Mouse (Mus musculus): ENCODE measurements around the gene Vipr2. TPM values are rescaled to one million over a fixed set of nuclear protein-coding genes. Genes with fewer than 3 reads are reported as not detected.
A peak's percentile ranks its signal among the peaks of the same experiment; 100 is the strongest.

The Vipr2 gene
- 0.63 and 0.85 TPM in 2 replicates for polyA plus RNA-seq (2016; fragmentation: Nextera tagmentation; extraction: Ambion mirVana)

- 5% methylated on average over 33 of the region's 33 CpGs for WGBS
- Histone ChIP-seq H3K27ac (no peak within 1 kb of the TSS), H3K4me1 (no peaks in the 10 kb centered on the region), H3K27me3 (replicated peaks) (peaks cover 15% of the 10 kb centered on the region), H3K4me3 (peak within 1 kb of the TSS; percentile 52), H3K9ac (peak within 1 kb of the TSS; percentile 62), H3K9me3 (no peaks in the 10 kb centered on the region), H3K36me3 (no peaks in the 10 kb centered on the region), H3K4me2 (replicated peaks) (peak within 1 kb of the TSS; percentile 94)
- ATAC-seq (ENCODE audit: low FRiP score, low read depth) = peak; percentile 93
Observed at GRCm38 (mm10) chr12:116077074-116077854, at the start of gene Vipr2. TSS of gene Vipr2 (plus strand) at chr12:116077726.

- Histone ChIP-seq H3K4me1 (no peaks in the 10 kb centered on the region), H3K4me2 (replicated peaks) (no peak overlapping the region), H3K27ac (no peak overlapping the region), H3K27me3 (replicated peaks) (no peaks in the 10 kb centered on the region), H3K9ac (no peak overlapping the region), H3K4me3 (no peak overlapping the region), H3K9me3 (no peaks in the 10 kb centered on the region), H3K36me3 (no peaks in the 10 kb centered on the region)
- ATAC-seq (ENCODE audit: low FRiP score, low read depth) = no peak
- WGBS = 56% methylated on average over 2 of the region's 2 CpGs
Observed at GRCm38 (mm10) chr12:116028095-116028494, 49.4 kb upstream of the Vipr2 start.

GRCm38 (mm10) chr12:116035346-116035745 lies 42.2 kb upstream of the Vipr2 start:
- no peak overlapping the region for H3K4me3 ChIP-seq
- 79% methylated on average over 5 of the region's 5 CpGs for WGBS
- H3K36me3 ChIP-seq = no peaks in the 10 kb centered on the region
- no peak overlapping the region for H3K4me2 ChIP-seq (replicated peaks)
- H3K27ac ChIP-seq = no peak overlapping the region
- no peaks in the 10 kb centered on the region for H3K4me1 ChIP-seq
- no peaks in the 10 kb centered on the region for H3K9me3 ChIP-seq
- H3K9ac ChIP-seq = no peak overlapping the region
- H3K27me3 ChIP-seq (replicated peaks) = no peaks in the 10 kb centered on the region
- ATAC-seq (ENCODE audit: low FRiP score, low read depth) = no peak

GRCm38 (mm10) chr12:116044785-116045184 lies 32.7 kb upstream of the Vipr2 start:
- ATAC-seq (ENCODE audit: low FRiP score, low read depth) = no peak
- H3K4me1 ChIP-seq = peaks cover 13% of the 10 kb centered on the region
- no peak overlapping the region for H3K4me2 ChIP-seq (replicated peaks)
- no peak overlapping the region for H3K27ac ChIP-seq
- 92% methylated on average over 5 of the region's 5 CpGs for WGBS
- no peak overlapping the region for H3K9ac ChIP-seq
- no peak overlapping the region for H3K4me3 ChIP-seq
- H3K27me3 ChIP-seq (replicated peaks) = no peaks in the 10 kb centered on the region
- no peaks in the 10 kb centered on the region for H3K9me3 ChIP-seq
- H3K36me3 ChIP-seq = peaks cover 5% of the 10 kb centered on the region; the same call in 1 of the 2 replicates

- H3K27me3 ChIP-seq (replicated peaks) = no peaks in the 10 kb centered on the region
- peak within 1 kb of the TSS; percentile 93 for H3K9ac ChIP-seq
- ATAC-seq (ENCODE audit: low FRiP score, low read depth) = peak; percentile 100
- 1% methylated on average over 55 of the region's 55 CpGs for WGBS
- H3K36me3 ChIP-seq = peaks cover 31% of the 10 kb centered on the region; the same call in 1 of the 2 replicates
- H3K9me3 ChIP-seq = no peaks in the 10 kb centered on the region; the same call in 1 of the 2 replicates
- peak within 1 kb of the TSS; percentile 76 for H3K4me2 ChIP-seq (replicated peaks)
- peaks cover 13% of the 10 kb centered on the region for H3K4me1 ChIP-seq
- H3K27ac ChIP-seq = peak within 1 kb of the TSS; percentile 86
- peak within 1 kb of the TSS; percentile 79 for H3K4me3 ChIP-seq
Observed at GRCm38 (mm10) chr12:116047440-116048377, 29.8 kb upstream of the Vipr2 start, which contains the start of gene Zfp386. TSS of gene Zfp386 (plus strand) at chr12:116047724.

- Histone ChIP-seq H3K9ac (peak overlapping the region; percentile 93), H3K9me3 (no peaks in the 10 kb centered on the region; the same call in 1 of the 2 replicates), H3K4me3 (peak overlapping the region; percentile 79), H3K27me3 (replicated peaks) (no peaks in the 10 kb centered on the region), H3K27ac (no peak overlapping the region), H3K36me3 (peaks cover 36% of the 10 kb centered on the region; the same call in 1 of the 2 replicates), H3K4me1 (peaks cover 13% of the 10 kb centered on the region), H3K4me2 (replicated peaks) (peak overlapping the region; percentile 76)
- ATAC-seq (ENCODE audit: low FRiP score, low read depth) = no peak
- 70% methylated on average over 7 of the region's 7 CpGs for WGBS
Observed at GRCm38 (mm10) chr12:116048766-116049165, 28.8 kb upstream of the Vipr2 start.

GRCm38 (mm10) chr12:116049236-116049635 lies 28.3 kb upstream of the Vipr2 start:
- H3K4me3 ChIP-seq = no peak overlapping the region

GRCm38 (mm10) chr12:116049701-116050100 lies 27.8 kb upstream of the Vipr2 start:
- no peak for ATAC-seq (ENCODE audit: low FRiP score, low read depth)
- H3K4me2 ChIP-seq (replicated peaks) = peak overlapping the region; percentile 76
- H3K4me3 ChIP-seq = no peak overlapping the region
- 93% methylated on average over 6 of the region's 6 CpGs for WGBS
- no peak overlapping the region for H3K27ac ChIP-seq
- peaks cover 6% of the 10 kb centered on the region for H3K9me3 ChIP-seq
- H3K27me3 ChIP-seq (replicated peaks) = no peaks in the 10 kb centered on the region
- H3K9ac ChIP-seq = no peak overlapping the region
- H3K4me1 ChIP-seq = peaks cover 13% of the 10 kb centered on the region
- peaks cover 42% of the 10 kb centered on the region for H3K36me3 ChIP-seq

More at GRCm38 (mm10) chr12:116049236-116049635, 28.3 kb upstream of the Vipr2 start:
- Histone ChIP-seq H3K9ac (peak overlapping the region; percentile 93; the same call in 1 of the 2 replicates), H3K27ac (no peak overlapping the region), H3K36me3 (peaks cover 37% of the 10 kb centered on the region), H3K4me1 (peaks cover 13% of the 10 kb centered on the region), H3K4me2 (replicated peaks) (peak overlapping the region; percentile 76), H3K9me3 (peaks cover 1% of the 10 kb centered on the region; the same call in 1 of the 2 replicates), H3K27me3 (replicated peaks) (no peaks in the 10 kb centered on the region)
- 90% methylated on average over 3 of the region's 3 CpGs for WGBS
- ATAC-seq (ENCODE audit: low FRiP score, low read depth) = no peak

GRCm38 (mm10) chr12:116054342-116054741 lies 23.2 kb upstream of the Vipr2 start:
- Histone ChIP-seq H3K27ac (no peak overlapping the region), H3K36me3 (peaks cover 82% of the 10 kb centered on the region), H3K4me3 (no peak overlapping the region), H3K9ac (no peak overlapping the region), H3K4me2 (replicated peaks) (no peak overlapping the region), H3K4me1 (peaks cover 2% of the 10 kb centered on the region; the same call in 1 of the 2 replicates), H3K9me3 (peaks cover 15% of the 10 kb centered on the region), H3K27me3 (replicated peaks) (no peaks in the 10 kb centered on the region)
- ATAC-seq (ENCODE audit: low FRiP score, low read depth) = no peak
- 96% methylated on average over 8 of the region's 8 CpGs for WGBS

GRCm38 (mm10) chr12:116056112-116056511 lies 21.4 kb upstream of the Vipr2 start:
- 96% methylated on average over 3 of the region's 3 CpGs for WGBS
- H3K9me3 ChIP-seq = peaks cover 29% of the 10 kb centered on the region

GRCm38 (mm10) chr12:116061561-116062193 lies 15.8 kb upstream of the Vipr2 start:
- H3K9me3 ChIP-seq = peaks cover 36% of the 10 kb centered on the region

More at GRCm38 (mm10) chr12:116056112-116056511, 21.4 kb upstream of the Vipr2 start:
- ATAC-seq (ENCODE audit: low FRiP score, low read depth) = no peak
- Histone ChIP-seq H3K9ac (no peak overlapping the region), H3K4me3 (no peak overlapping the region), H3K4me1 (no peaks in the 10 kb centered on the region), H3K27ac (no peak overlapping the region), H3K36me3 (peaks cover 79% of the 10 kb centered on the region), H3K27me3 (replicated peaks) (no peaks in the 10 kb centered on the region), H3K4me2 (replicated peaks) (no peak overlapping the region)

More at GRCm38 (mm10) chr12:116061561-116062193, 15.8 kb upstream of the Vipr2 start:
- WGBS = 94% methylated on average over 5 of the region's 5 CpGs
- no peak overlapping the region for H3K4me3 ChIP-seq
- H3K27me3 ChIP-seq (replicated peaks) = no peaks in the 10 kb centered on the region
- H3K4me1 ChIP-seq = no peaks in the 10 kb centered on the region
- peaks cover 48% of the 10 kb centered on the region for H3K36me3 ChIP-seq
- H3K27ac ChIP-seq = no peak overlapping the region
- H3K4me2 ChIP-seq (replicated peaks) = no peak overlapping the region
- H3K9ac ChIP-seq = no peak overlapping the region
- peak; percentile 60 for ATAC-seq (ENCODE audit: low FRiP score, low read depth)
